Mouse (Mus musculus) forebrain, embryonic 11.5 days (tissue): Measurements from ENCODE around the gene Nuak1. TPM values are rescaled to one million over a fixed set of nuclear protein-coding genes. Genes with fewer than 3 reads are reported as not detected.

Experiments
- ATAC-seq: fragments of 200-750 bp; cut with Nextera tagmentation; replicated peaks from 2 replicates; pipeline ENCODE4 v1.8.0; 2017; ENCODE audit warnings: moderate TSS enrichment; ENCODE audit not compliant: low FRiP score
- DNase-seq: peaks from one replicate; pipeline ENCODE4 v3.0.0-alpha.2; 2017; ENCODE audit warnings: low spot score
- H3K27ac ChIP-seq: fragments of 300-500 bp; sonication (generic); 2 replicates; pipeline ENCODE4 v1.5.1; 2014; ENCODE audit warnings: low read depth, low read length
- H3K27me3 ChIP-seq: fragments of 300-500 bp; sonication (generic); 2 replicates; pipeline ENCODE4 v1.6.1; 2014; ENCODE audit warnings: mild to moderate bottlenecking, low read length, mixed read lengths; ENCODE audit not compliant: control insufficient read depth, insufficient read depth
- H3K36me3 ChIP-seq: fragments of 300-500 bp; sonication (generic); 2 replicates; pipeline ENCODE4 v1.6.1; 2014; ENCODE audit warnings: mild to moderate bottlenecking, low read length, moderate library complexity, mixed read lengths; ENCODE audit not compliant: control insufficient read depth, insufficient read depth
- H3K4me1 ChIP-seq: fragments of 300-500 bp; sonication (generic); replicated peaks from 2 replicates; pipeline ENCODE4 v1.6.1; 2014; ENCODE audit warnings: low read length, mixed read lengths; ENCODE audit not compliant: control insufficient read depth, insufficient read depth
- H3K4me2 ChIP-seq: fragments of 300-500 bp; sonication (generic); 2 replicates; pipeline ENCODE4 v1.6.1; 2014; ENCODE audit warnings: low read depth, mild to moderate bottlenecking, low read length, moderate library complexity, mixed read lengths; ENCODE audit not compliant: severe bottlenecking
- H3K4me3 ChIP-seq: fragments of 300-500 bp; sonication (generic); 2 replicates; pipeline ENCODE4 v1.5.1; 2014; ENCODE audit warnings: low read depth, low read length
- H3K9ac ChIP-seq: fragments of 300-500 bp; sonication (generic); 2 replicates; pipeline ENCODE4 v1.6.1; 2014; ENCODE audit warnings: low read length
- H3K9me3 ChIP-seq: fragments of 300-500 bp; sonication (generic); 2 replicates; pipeline ENCODE4 v1.6.1; 2016; ENCODE audit warnings: low read length, mixed read lengths; ENCODE audit not compliant: control insufficient read depth
- WGBS: fragments of 180-500 bp; shearing (Covaris S2); extraction: QIAGEN DNeasy Blood & Tissue Kit; methylation state at CpG from one replicate; pipeline ENCODE4 v1.1.7; 2014; 5-methylcytosine and 5-hydroxymethylcytosine counted together
- polyA plus RNA-seq: library from polyadenylated mRNA; unstranded; fragments of >200 nt; fragmentation: Nextera tagmentation; extraction: Ambion mirVana; gene quantifications from 2 replicates; pipeline ENCODE4 v1.2.1, GENCODE M21; 2014

Nuak1 gene
- polyA plus RNA-seq, 1 experiment from 2014 or later: 2.9 TPM

GRCm38 (mm10) chr10:84395885-84396659 is 44.3 kb downstream of the Nuak1 start:
- ATAC-seq (no peak), DNase-seq (no peak)
- Histone ChIP-seq H3K9me3 (no peaks in the 10 kb centered on the region), H3K9ac (no peak overlapping the region), H3K27me3 (no peaks in the 10 kb centered on the region), H3K27ac (no peak overlapping the region), H3K4me3 (no peak overlapping the region), H3K36me3 (no peaks in the 10 kb centered on the region), H3K4me1 (peaks cover 8% of the 10 kb centered on the region), H3K4me2 (no peak overlapping the region)
- 91% methylated on average over 8 of the region's 8 CpGs for WGBS

- no peak overlapping the region for H3K4me3 ChIP-seq
- no peak for DNase-seq
- 83% methylated on average over 5 of the region's 5 CpGs for WGBS
- H3K27me3 ChIP-seq: no peaks in the 10 kb centered on the region
- no peak overlapping the region for H3K4me2 ChIP-seq
- H3K9me3 ChIP-seq: no peaks in the 10 kb centered on the region
- no peak overlapping the region for H3K9ac ChIP-seq
- H3K36me3 ChIP-seq: no peaks in the 10 kb centered on the region
- H3K4me1 ChIP-seq: peaks cover 8% of the 10 kb centered on the region
- H3K27ac ChIP-seq: no peak overlapping the region
- ATAC-seq: no peak
Observed at GRCm38 (mm10) chr10:84395259-84395658, 45.1 kb downstream of the Nuak1 start.

GRCm38 (mm10) chr10:84393881-84394280 is 46.5 kb downstream of the Nuak1 start:
- no peak overlapping the region for H3K9ac ChIP-seq
- 92% methylated on average over 12 of the region's 12 CpGs for WGBS
- H3K36me3 ChIP-seq: no peaks in the 10 kb centered on the region
- no peak overlapping the region for H3K27ac ChIP-seq
- peaks cover 14% of the 10 kb centered on the region for H3K4me1 ChIP-seq
- H3K27me3 ChIP-seq: no peaks in the 10 kb centered on the region
- DNase-seq (no peak), ATAC-seq (no peak)
- H3K9me3 ChIP-seq: no peaks in the 10 kb centered on the region
- no peak overlapping the region for H3K4me2 ChIP-seq
- no peak overlapping the region for H3K4me3 ChIP-seq

- no peaks in the 10 kb centered on the region for H3K9me3 ChIP-seq
- no peak overlapping the region for H3K4me2 ChIP-seq
- DNase-seq (no peak), ATAC-seq (no peak)
- no peak overlapping the region for H3K9ac ChIP-seq
- H3K4me1 ChIP-seq: peaks cover 18% of the 10 kb centered on the region
- WGBS: 86% methylated on average over 9 of the region's 9 CpGs
- no peak overlapping the region for H3K4me3 ChIP-seq
- H3K27ac ChIP-seq: no peak overlapping the region
- no peaks in the 10 kb centered on the region for H3K27me3 ChIP-seq
- H3K36me3 ChIP-seq: no peaks in the 10 kb centered on the region
Observed at GRCm38 (mm10) chr10:84393405-84393804, 47.0 kb downstream of the Nuak1 start.

- ATAC-seq (no peak), DNase-seq (no peak)
- peak overlapping the region; percentile 48 for H3K27ac ChIP-seq
- no peak overlapping the region for H3K4me2 ChIP-seq
- no peaks in the 10 kb centered on the region for H3K36me3 ChIP-seq
- H3K27me3 ChIP-seq: no peaks in the 10 kb centered on the region
- H3K9me3 ChIP-seq: no peaks in the 10 kb centered on the region
- peaks cover 24% of the 10 kb centered on the region for H3K4me1 ChIP-seq
- no peak overlapping the region for H3K4me3 ChIP-seq
- peak overlapping the region; percentile 23; the same call in 1 of the 2 replicates for H3K9ac ChIP-seq
- 41% methylated on average over 3 of the region's 3 CpGs for WGBS
Observed at GRCm38 (mm10) chr10:84392723-84393081, 47.7 kb downstream of the Nuak1 start.

GRCm38 (mm10) chr10:84392027-84392722 is 48.2 kb downstream of the Nuak1 start:
- Histone ChIP-seq H3K4me3 (no peak overlapping the region), H3K27me3 (no peaks in the 10 kb centered on the region), H3K27ac (peak overlapping the region; percentile 48), H3K9me3 (no peaks in the 10 kb centered on the region), H3K4me1 (peaks cover 25% of the 10 kb centered on the region), H3K4me2 (no peak overlapping the region), H3K9ac (peak overlapping the region; percentile 23; the same call in 1 of the 2 replicates), H3K36me3 (no peaks in the 10 kb centered on the region)
- ATAC-seq: peak; percentile 53; the same call in 1 of the 2 replicates
- DNase-seq: peak; percentile 72
- 21% methylated on average over 14 of the region's 14 CpGs for WGBS

GRCm38 (mm10) chr10:84389707-84390106 is 50.7 kb downstream of the Nuak1 start:
- WGBS: 47% methylated on average over 5 of the region's 5 CpGs
- no peaks in the 10 kb centered on the region for H3K36me3 ChIP-seq

GRCm38 (mm10) chr10:84388357-84389141 is 51.8 kb downstream of the Nuak1 start:
- WGBS: 63% methylated on average over 22 of the region's 22 CpGs
- Histone ChIP-seq H3K4me1 (peaks cover 36% of the 10 kb centered on the region), H3K9ac (no peak overlapping the region; the same call in 1 of the 2 replicates), H3K27ac (peak overlapping the region; percentile 9; the same call in 1 of the 2 replicates), H3K4me2 (no peak overlapping the region), H3K36me3 (no peaks in the 10 kb centered on the region), H3K4me3 (no peak overlapping the region), H3K9me3 (no peaks in the 10 kb centered on the region), H3K27me3 (no peaks in the 10 kb centered on the region)
- DNase-seq (no peak), ATAC-seq (no peak)

More at GRCm38 (mm10) chr10:84389707-84390106, 50.7 kb downstream of the Nuak1 start:
- Histone ChIP-seq H3K4me1 (peaks cover 28% of the 10 kb centered on the region), H3K9ac (no peak overlapping the region), H3K4me2 (no peak overlapping the region), H3K4me3 (no peak overlapping the region), H3K27me3 (no peaks in the 10 kb centered on the region), H3K27ac (no peak overlapping the region), H3K9me3 (no peaks in the 10 kb centered on the region)
- ATAC-seq (no peak), DNase-seq (no peak)
